Mouse (Mus musculus) heart, adult 9 months (tissue): Measurements from ENCODE around the gene Boc.
"Not testable (repeated sequence)": the region's sequence is repeated elsewhere in the genome, so short reads cannot be mapped to it uniquely, and the experiment has no call there.

Experiments used
- DNase-seq, 2 experiments: peaks; one replicate each; pipeline ENCODE4 v3.0.0; 2022; ENCODE audit warnings: low spot score in 2 of 2

Gene Boc

DNA sequence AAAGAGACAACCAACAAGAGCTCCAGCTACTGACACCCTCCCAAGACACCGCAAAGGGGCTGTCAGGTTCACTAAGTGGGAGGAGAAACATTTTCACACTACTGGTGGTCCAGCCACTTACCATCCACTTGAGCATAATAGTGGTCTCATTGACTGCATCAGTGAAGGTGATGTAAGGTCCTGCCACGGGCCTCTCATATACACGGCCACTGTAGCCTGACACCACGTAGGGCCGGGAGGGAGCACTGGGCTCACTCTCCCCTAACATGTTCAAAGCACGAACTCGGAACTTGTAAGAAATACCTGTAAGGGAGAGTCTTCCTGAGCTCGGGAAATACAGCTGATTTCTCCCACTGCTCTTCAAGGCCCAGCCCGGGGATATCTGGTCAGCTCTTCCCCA lies 67.6 kb downstream of the Boc start:
- DNase-seq = no peak

DNA sequence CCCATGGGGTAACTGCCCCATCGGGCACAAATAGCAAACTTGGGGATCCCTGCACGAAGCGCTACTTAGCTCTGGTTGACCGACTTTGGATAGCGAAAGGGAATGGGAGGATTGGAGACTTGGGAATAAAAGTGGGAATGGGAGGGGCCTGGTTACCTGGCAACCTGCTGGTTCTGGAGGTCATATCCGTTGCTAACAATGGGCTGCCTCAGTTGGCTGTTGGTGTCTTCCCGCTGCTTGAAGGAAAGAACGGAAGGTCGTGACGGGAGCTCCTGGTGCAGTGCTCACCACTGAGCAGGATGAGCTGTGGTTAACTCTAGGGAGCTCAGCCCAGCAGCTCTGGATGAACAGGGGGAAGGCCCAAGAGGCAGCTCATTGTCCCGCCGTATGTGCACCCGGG lies 71.5 kb downstream of the Boc start:
- no peak for DNase-seq

DNA sequence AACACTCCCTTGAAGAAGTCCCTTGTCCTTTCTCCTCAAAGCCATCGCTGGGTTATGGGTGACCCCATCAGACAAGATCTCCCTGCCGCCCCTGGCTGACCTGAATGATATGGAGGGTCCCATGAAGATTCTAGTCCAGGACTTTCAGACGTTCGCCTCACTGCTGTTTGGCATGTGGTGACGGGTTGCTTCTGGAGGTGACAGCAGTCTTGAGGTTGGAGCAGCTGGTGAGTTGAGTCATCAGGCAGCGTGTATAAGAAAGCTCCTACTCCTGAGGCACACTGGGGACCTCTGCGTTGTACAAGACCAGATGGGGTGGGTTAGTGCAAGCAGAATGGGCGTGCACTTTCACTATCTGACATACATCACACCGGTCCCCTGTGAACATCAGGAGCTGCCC lies 72.1 kb downstream of the Boc start:
- DNase-seq = no peak

DNA sequence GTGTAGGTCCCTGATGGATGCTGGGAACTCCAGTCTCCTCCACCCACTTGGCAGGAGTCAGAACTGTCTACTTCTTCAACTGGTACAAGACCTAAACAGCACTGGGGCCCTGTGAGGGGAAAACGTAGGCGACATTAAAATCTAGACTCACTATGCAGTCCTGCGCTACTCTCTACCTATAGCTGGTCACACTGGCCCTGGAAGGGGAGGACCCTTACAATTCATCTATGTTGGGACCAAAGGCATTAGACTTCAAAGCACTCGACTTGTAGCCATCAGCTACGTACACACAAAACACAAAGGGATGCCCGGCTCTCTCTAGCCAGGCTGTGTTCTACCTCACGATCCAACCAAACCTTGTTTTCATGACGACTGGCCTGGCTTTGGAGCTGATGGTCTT lies 73.0 kb downstream of the Boc start:
- DNase-seq = no peak

DNA sequence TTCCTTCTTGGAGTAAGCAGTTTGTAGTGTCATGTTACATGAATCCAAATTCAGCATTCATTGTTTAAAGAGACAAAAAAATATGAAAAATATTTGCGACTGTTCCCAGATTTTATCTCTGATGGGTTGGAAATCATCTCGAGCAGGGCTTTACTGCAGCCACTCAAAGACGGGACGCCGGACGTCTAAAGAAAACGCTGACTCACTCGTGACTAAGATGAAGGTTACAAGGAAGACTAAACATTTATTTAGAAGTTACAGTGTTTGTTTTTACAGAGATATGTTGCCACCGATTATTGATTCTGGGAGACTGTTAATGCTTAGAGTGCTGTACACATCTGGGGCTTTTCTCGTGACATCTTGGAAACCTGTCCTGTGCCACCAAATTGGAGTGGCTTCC lies 73.9 kb downstream of the Boc start:
- DNase-seq = no peak

DNA sequence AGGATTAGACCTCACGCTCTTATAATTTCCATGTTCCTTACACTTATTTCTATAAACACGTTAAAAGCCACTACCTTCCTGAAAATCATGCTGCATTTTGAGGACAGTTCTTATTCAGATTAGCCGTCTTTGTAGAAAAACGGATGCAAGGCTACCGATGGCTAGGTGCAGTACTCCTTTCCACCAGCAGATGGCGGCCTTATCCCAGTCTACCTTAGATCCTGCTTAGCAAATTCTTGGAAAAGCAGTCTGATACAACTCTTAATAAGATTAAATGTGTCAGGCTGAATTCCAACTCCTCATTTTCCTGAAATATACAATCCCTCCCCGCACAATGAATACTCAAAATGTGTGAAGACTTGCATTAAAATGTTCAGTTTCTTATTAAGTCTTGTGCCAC lies 74.6 kb downstream of the Boc start:
- DNase-seq = peak; percentile 34 to 72

DNA sequence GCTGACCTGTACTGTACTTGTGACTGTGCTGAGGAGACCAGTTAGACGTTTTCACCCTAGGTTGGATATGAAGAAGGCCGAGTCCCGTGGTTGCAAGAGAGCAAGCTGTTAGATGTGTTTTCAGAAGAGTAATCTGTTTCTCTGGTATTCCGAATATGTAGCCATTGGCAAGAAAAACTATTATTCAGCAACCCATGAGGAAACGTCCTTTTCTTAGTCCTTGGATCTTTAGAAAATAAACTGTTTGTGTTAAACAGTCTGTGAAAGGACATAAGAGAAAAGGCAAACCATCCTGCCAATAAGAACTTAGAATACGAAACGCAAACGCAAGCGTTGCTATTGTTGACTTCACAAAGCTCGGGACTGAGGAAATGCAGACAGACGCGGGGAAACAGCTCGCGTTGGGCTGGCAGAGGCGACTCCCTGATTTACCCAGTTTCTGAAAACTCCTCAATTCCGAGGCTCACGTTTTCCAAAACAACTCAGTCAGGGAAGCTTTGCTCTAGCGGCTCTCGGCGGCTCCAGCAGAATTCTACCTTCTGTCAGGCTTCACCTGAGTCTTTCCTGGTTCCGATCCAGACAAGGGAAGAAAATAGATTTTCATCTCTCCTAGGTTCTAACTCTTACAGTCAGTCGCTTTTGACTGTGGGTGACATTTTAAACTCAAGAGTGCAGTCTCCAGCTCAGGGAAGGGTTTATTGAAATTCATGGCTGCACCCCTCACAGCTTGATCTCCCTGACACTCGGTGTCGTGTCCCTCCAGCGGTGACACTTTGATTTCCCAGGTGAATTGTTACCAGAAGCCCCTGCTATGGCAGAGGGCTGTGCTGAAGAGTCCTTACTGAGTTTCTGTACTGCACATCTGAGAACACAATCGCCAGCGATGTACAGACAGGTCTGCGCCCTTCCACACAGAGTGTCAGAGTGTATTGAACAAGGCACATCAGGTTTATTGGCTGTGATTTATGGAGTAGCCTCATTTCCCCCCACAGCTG lies 76.8 kb downstream of the Boc start:
- DNase-seq = no peak

DNA sequence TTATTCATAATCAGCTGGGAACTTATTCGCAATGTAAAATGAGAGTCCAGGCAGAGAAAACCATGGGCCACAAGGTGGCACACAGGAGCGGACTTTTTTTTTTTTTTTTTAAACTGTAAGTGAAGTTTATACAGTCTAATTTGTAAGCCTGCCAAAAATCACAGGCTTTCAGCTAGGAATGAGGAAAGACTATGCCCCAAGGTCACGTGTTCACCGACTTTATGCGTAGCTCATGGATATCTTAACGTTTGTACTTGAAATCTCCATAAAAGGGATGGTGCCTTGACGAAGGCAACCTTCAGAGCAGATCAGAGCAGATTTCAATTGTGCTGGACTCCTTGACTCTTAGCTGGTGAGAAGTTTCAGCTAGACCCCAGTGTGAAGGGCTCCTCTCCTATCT lies 78.1 kb downstream of the Boc start:
- DNase-seq = no peak

DNA sequence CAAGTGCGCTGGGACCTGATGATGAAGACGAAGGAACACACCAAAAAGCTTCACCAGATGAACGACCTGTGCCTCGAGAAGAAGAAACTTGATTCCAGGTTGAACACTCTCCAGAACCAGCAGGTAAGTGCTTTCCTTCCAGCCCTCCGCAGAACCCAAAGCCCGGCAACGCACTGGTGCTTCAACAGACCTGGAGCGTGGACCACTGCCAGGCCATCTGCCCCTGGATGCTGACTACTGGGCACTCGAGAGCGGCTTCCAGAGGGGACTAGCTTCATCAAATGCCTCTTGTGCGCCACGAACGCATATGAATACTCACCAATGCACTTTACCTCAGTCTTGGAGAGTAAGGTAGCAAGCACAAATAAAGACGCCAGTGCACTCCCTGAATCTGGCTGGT lies 78.8 kb downstream of the Boc start:
- no peak for DNase-seq

DNA sequence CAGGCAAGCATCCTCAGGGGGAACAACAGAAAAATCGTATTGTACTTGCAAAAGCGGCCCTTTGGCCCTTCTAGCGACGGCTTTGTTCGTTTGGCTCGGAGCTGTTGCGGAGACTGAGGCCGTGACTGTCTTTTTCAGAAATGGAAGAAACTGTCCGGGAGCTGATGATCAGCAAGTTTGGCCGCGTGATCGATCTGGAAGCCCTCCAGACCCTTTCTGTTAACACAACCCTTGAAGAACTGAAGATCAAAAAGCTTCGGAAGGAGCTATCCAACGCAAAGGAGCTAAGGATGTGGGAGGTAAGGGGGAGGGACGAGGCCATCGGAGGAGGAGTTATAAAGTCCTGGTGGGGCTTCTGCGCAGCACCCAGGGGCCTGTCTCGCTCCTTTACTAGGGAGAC lies 79.9 kb downstream of the Boc start:
- no peak for DNase-seq

DNA sequence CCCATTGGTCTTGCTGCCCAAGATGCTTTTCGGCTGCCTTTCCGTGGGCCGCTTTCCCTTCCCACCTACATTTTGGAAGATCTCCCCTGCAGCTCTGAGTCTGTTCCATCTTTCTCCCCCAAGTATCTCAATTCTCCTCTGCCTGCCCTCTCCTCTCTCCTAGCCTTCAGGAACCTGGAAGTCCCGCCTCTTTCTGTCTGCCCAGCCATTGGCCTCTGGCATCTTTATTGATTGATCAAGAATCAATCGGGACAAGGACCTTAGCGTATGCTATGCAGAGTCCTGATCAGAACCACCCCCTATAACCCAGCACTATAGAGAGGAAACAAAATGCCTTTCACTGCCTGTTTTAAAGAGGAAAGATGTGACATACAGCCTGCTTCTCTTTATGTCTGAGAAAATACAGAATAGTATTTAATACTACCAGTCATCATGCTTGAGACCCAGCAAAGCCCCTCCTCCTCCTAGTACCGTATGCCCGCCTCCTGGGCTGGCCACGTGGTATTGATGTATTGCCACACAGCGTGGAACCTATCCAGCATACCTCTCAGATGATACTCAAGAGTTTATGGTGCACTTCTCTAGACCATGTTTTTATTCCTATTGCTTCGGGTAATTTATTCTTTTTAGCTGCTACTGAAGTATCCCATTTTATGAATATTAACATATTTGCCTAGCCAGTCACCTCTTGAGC lies 82.9 kb downstream of the Boc start:
- DNase-seq = no peak

DNA sequence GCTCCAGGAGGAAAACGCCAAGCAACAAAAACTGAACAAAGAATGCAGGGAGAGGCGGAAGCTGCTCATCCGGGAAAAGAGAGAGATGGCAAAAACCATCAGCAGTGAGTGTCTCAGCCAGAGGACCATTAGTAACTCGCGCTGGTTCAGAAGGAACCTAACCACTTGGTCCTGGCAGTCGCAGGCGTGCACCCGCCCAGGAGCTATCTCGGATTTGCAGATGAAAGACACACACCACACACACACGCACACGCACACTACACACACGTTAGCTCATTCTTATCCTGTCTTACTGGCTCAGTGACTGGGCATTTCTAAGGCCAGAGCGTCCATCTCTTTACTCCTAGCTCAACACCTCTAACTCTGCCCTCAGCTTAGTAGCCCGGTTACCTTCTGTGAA lies 83.4 kb downstream of the Boc start:
- no peak for DNase-seq

DNA sequence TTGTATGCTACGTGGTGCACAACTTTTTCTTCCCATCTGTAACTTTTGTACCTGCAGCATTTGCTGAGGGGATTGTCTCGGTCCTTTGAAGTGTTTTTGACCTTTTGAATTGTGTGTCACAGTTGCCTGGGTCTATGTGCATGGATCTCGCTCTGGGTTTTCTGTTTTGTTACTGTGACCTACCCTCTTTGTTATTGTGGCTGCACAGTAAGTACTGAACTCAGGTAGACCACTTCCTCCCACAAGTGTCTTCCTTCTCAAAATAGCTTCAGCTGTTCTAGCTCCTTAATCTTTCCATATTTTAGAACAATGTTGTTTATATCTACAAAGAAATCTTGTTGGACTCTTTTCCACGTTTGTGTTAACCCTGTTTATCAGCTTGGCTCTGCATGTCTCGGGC lies 97.8 kb downstream of the Boc start:
- no peak for DNase-seq

DNA sequence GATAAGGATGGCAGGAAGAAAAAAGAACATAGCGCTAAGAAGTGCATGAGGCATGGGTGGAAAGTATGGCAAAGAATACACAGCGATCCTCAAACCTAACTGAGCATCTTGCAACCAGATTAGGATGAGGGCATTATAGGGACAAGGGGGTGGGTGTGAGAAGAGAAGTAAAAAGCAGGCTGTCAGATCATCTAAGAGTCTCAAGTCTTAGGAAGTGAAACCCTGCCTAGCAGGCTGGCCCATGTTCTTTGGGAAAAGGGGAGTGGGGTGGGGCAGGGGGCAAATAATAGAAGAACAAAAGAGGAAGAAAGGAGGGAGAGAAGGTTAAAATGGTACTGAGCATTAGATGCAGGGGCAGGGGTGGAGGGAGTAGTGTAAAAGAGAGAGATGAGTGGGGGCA lies 99.9 kb downstream of the Boc start:
- no peak for DNase-seq

DNA sequence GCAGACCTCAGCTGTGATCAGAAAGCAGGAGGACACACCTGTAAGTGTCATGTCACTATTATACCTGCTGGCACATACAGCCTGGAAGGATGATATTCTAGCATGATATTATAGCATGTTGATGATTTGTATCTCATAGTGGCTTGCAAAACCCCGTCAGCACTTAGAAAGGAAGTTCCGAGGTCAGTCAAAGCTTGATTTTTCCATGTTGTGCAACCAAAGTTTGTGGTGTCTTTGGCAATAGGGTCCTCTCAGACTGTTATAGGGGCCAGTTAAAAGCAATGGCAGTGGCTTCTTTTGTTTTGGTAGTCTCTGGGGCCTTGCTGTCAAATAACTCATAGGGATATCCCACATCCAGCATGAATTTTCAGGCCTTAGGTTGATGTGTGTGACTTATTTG lies 100.8 kb downstream of the Boc start:
- DNase-seq = no peak

DNA sequence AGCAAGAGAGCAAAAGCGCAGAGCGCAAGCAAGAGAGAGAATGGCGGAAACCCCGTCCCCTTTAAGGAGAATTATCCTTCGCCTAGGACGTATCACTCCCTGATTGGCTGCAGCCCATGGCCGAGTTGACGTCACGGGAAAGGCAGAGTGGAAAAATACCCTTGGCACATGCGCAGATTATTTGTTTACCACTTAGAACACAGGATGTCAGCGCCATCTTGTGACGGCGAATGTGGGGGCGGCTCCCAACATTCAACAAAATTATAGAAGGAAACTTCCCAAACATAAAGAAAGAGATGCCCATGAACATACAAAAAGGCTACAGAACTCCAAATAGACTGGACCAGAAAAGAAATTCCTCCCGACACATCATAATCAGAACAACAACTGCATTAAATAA lies 116.8 kb downstream of the Boc start:
- not testable (repeated sequence) for DNase-seq

DNA sequence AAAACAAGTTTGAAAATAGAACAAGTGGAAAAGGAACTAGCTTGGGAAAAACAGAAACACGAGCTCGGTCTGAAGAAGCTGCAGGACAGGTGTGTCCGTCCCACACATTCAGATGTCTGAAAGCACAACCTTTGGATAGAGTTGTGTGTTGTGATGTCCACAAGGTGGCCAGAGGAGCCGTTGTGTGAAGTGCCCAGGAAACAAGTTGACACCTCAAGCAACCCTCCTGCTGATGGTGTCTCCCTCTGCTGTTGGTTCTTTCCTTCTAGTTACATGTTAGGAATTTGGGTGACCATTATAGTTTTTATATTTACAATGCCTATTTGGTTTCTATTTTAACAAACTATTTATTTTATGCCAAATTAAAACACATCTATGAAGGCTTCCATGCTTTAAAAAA lies 123.2 kb downstream of the Boc start:
- DNase-seq = no peak
